Mouse (Mus musculus): Measurements from ENCODE around the gene Nrip1. TPM values are rescaled to one million over a fixed set of nuclear protein-coding genes. Genes with fewer than 3 reads are reported as not detected.

Nrip1 gene
- polyA plus RNA-seq (2016; fragmentation: Nextera tagmentation; extraction: Ambion mirVana), result 31.9 and 40.0 TPM in 2 replicates

DNA sequence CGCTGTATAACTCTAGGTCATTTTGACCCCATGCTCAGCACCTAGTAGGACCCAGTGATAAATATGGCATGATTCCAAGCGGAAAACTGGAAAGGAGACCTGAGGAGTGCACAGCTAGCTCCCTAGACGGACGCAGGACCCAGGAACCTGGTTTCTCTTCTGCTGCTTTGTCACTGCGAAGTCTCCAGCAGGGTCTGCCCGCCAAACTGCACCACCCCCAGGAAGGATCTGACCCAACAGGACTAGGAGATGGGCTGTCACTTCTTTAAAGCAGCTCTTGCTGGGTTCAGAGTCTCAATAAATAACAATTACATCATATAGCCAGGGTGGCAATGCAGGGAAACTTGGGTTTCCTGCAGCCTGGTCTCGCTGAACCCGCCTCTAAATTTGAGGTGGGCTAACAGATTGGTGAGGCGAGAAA, at the start of gene Nrip1:
Nrip1 (minus strand) TSS at position 157 of the 421 bp plus-strand sequence.
- peaks cover 6% of the 10 kb centered on the region; the same call in 1 of the 2 replicates for H3K27me3 ChIP-seq (ENCODE audit: low read depth, poor library complexity, severe bottlenecking)
- H3K4me3 ChIP-seq, result peak within 1 kb of the TSS; percentile 90
- 0% methylated on average over 9 of the region's 9 CpGs for WGBS
- peak; percentile 73 for DNase-seq (ENCODE audit: low spot score)
- H3K27ac ChIP-seq (replicated peaks), result peak within 1 kb of the TSS; percentile 99
- no peaks in the 10 kb centered on the region for H3K36me3 ChIP-seq
- H3K9me3 ChIP-seq (replicated peaks), result no peaks in the 10 kb centered on the region
- H3K4me1 ChIP-seq, result peaks cover 33% of the 10 kb centered on the region

DNA sequence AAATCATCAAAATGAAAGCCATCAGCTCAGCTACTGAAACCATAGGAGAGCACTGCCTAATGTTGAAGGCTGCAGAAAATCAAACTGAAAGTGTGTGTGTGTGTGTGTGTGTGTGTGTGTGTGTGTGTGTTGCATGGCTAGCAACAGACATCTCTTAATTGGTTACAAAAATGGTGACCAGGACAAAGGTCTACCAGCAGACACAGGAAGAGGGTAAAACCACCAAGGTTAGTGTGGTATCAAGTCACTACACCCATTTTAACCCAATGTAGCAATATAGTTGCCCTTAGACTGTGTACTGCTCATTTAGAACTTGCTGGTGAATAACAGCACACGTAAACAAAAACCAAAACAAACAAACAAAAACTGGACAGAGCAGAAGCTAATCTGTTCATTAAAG, 48.9 kb upstream of the Nrip1 start:
- Histone ChIP-seq H3K36me3 (no peaks in the 10 kb centered on the region), H3K27me3 (ENCODE audit: low read depth, poor library complexity, severe bottlenecking) (no peaks in the 10 kb centered on the region), H3K9me3 (replicated peaks) (no peaks in the 10 kb centered on the region), H3K4me1 (no peaks in the 10 kb centered on the region), H3K27ac (replicated peaks) (no peak overlapping the region), H3K4me3 (no peak overlapping the region)
- 93% methylated on average over 1 of the region's 1 CpGs for WGBS
- DNase-seq (ENCODE audit: low spot score), result no peak

DNA sequence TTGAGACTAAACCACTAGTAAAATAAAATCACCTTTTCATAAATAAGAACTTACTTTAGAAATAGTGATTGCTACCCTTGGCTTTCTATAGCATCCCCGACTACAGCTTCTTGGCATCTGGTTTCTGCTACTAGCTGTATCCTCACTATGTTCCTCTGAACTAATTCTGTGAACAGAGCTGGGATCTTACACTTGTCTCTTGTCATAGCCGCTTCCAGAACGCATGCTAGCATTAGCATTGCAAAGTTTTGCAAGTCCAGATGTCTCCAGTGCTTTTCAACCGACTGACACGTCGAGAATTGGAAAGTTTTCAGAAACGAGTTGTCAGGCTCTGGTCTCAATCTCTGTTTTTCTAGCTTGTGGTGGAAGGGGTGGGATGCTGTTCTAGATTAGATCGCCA, 46.2 kb upstream of the Nrip1 start:
- Histone ChIP-seq H3K36me3 (no peaks in the 10 kb centered on the region), H3K9me3 (replicated peaks) (no peaks in the 10 kb centered on the region), H3K4me1 (no peaks in the 10 kb centered on the region), H3K27ac (replicated peaks) (no peak overlapping the region), H3K4me3 (no peak overlapping the region), H3K27me3 (ENCODE audit: low read depth, poor library complexity, severe bottlenecking) (no peaks in the 10 kb centered on the region)
- 90% methylated on average over 8 of the region's 8 CpGs for WGBS
- DNase-seq (ENCODE audit: low spot score), result no peak

DNA sequence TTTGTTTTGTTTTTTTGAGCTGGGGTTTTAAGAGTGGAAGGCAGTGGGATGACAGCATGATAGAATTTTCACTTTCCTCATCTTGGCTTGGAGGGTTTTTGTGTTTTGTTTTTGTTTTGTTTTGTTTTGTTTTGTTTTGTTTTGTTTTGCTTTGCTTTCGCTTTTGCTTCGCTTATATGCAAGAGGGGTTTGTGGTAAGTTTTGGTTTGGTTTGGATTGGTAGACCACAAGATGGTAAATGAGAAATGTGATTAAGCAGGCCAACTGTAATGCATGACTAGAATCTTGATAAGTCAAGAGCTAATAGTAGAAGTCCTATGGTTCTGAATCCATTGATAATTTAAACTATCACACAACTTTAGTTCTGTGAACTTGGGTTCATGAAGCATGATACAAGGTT, 42.9 kb upstream of the Nrip1 start:
- no peaks in the 10 kb centered on the region for H3K9me3 ChIP-seq (replicated peaks)
- H3K27me3 ChIP-seq (ENCODE audit: low read depth, poor library complexity, severe bottlenecking), result no peaks in the 10 kb centered on the region
- no peaks in the 10 kb centered on the region for H3K36me3 ChIP-seq
- no peak for DNase-seq (ENCODE audit: low spot score)
- H3K4me1 ChIP-seq, result no peaks in the 10 kb centered on the region
- WGBS, result 92% methylated on average over 2 of the region's 2 CpGs
- H3K27ac ChIP-seq (replicated peaks), result no peak overlapping the region
- H3K4me3 ChIP-seq, result no peak overlapping the region

DNA sequence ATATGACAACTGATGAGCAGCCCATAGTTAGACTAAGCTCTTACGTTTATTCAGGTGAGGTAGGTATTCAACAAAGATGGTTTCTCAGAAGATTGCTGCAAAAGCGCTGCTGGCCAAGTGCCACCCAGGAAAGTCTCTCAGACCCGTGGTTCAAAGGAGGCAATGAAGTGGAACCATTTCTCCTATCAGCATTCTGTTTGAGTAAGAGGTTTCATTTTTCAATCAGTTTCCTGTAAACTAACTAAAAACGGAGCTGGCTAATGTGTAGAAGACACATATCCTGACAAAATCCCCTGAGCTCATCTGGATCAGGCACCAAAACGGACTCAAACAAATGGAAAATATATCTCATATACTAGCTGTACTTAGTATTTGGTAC, 42.4 kb upstream of the Nrip1 start:
- no peaks in the 10 kb centered on the region for H3K4me1 ChIP-seq
- 82% methylated on average over 5 of the region's 5 CpGs for WGBS
- no peaks in the 10 kb centered on the region for H3K9me3 ChIP-seq (replicated peaks)
- H3K36me3 ChIP-seq, result no peaks in the 10 kb centered on the region
- no peak overlapping the region for H3K27ac ChIP-seq (replicated peaks)
- DNase-seq (ENCODE audit: low spot score), result no peak
- no peaks in the 10 kb centered on the region for H3K27me3 ChIP-seq (ENCODE audit: low read depth, poor library complexity, severe bottlenecking)
- no peak overlapping the region for H3K4me3 ChIP-seq

DNA sequence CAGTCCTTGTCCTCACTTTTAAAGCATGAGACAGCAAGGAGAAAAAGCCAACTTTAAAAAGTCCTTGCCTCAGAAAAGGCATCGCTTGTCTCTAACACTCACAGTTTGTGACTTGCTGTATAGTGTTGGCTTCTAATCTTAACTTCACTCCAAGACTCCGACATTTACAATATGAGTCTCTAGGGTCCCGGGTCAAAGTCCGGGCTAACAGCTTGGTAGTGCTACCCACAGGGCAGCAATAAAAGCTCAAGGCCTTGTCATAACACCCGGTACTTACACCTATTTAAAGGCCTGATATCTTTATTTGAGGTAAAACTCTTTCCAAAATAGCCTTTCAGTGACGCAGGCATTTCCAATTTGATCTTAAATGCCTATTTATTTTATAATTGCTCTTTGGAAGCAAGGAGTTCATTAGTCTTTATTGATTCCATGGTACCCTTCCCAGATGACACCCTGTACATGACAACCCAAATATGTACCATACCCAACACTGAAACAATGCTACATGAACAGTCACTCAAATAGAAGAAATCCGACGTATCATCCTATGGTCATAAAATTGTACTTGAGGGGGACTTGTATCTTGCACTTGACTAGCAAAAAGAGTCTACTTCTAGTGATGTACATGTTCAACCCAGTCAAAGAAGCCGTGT, 41.9 kb upstream of the Nrip1 start:
- 91% methylated on average over 9 of the region's 9 CpGs for whole genome bisulfite sequencing
- Histone ChIP-seq H3K27ac (replicated peaks) (no peak overlapping the region), H3K4me1 (no peaks in the 10 kb centered on the region), H3K4me3 (no peak overlapping the region), H3K9me3 (replicated peaks) (no peaks in the 10 kb centered on the region), H3K27me3 (ENCODE audit: low read depth, poor library complexity, severe bottlenecking) (no peaks in the 10 kb centered on the region), H3K36me3 (no peaks in the 10 kb centered on the region)
- no peak for DNase-seq (ENCODE audit: low spot score)

DNA sequence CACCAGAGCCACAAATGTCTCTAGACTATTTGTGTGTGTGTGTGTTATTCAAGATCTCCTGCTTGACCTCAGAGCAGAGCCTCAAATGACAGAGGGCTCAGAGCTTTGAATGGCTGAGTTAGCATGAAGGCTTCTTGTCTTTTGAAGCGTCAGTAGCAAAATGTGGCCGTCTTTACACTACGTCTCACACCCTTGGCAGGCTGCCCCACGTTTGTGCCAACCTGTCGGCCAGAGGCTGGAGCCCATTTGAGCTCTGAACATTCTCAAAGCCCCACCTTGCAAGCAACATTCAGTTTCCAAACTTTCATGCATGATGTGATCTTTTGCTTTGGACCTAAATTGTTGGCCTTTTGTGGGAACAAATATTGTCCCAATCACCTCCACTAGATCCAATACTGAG, 40.9 kb upstream of the Nrip1 start:
- no peaks in the 10 kb centered on the region for H3K36me3 ChIP-seq
- DNase-seq (ENCODE audit: low spot score), result no peak
- WGBS, result 80% methylated on average over 5 of the region's 5 CpGs
- H3K4me3 ChIP-seq, result no peak overlapping the region
- H3K4me1 ChIP-seq, result no peaks in the 10 kb centered on the region
- H3K9me3 ChIP-seq (replicated peaks), result no peaks in the 10 kb centered on the region
- H3K27ac ChIP-seq (replicated peaks), result no peak overlapping the region
- H3K27me3 ChIP-seq (ENCODE audit: low read depth, poor library complexity, severe bottlenecking), result no peaks in the 10 kb centered on the region

DNA sequence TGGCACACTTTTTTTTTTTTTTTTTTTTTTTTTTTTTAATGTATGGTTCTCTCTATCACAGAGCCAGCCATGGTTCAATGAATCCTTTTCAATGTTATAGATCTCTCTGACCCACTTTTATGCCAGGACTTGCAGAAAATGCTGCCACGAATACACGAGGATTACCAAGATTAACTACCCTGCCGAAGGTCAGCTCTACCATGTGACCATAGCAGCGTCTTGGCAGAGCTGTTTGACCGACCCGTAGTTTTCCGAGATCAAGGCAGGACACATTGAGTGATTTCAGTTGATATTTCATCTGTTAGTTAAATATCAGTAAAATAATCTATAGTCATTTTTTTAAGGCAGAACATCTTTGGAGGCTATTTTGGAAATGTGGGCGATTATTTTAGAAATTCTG, 40.0 kb upstream of the Nrip1 start:
- 95% methylated on average over 8 of the region's 8 CpGs for WGBS

DNA sequence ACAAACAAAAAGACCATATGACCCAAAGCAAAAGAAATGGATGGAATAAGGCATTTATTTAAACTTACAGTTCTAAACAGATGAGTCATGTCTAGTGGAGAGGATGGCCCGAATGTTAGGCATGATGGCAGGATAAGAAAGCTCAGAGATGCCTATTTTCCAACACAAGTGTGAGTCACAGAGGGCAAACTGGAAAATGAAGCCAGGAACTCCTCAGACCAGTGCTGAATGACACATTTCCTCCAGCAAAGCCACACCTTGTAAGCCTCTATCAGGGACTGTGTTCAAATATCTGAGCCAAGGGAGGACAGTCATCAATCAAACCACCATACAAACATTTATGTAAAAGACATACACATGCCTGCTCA, 35.7 kb upstream of the Nrip1 start:
- Histone ChIP-seq H3K27ac (replicated peaks) (no peak overlapping the region), H3K4me3 (no peak overlapping the region), H3K27me3 (ENCODE audit: low read depth, poor library complexity, severe bottlenecking) (no peaks in the 10 kb centered on the region), H3K36me3 (no peaks in the 10 kb centered on the region), H3K4me1 (no peaks in the 10 kb centered on the region), H3K9me3 (replicated peaks) (no peaks in the 10 kb centered on the region)
- DNase-seq (ENCODE audit: low spot score), result no peak
- 83% methylated on average over 1 of the region's 1 CpGs for WGBS

More for the DNA sequence above, 40.0 kb upstream of the Nrip1 start:
- no peak for DNase-seq (ENCODE audit: low spot score)
- H3K4me1 ChIP-seq, result no peaks in the 10 kb centered on the region
- H3K4me3 ChIP-seq, result no peak overlapping the region
- H3K27me3 ChIP-seq (ENCODE audit: low read depth, poor library complexity, severe bottlenecking), result no peaks in the 10 kb centered on the region
- no peaks in the 10 kb centered on the region for H3K36me3 ChIP-seq
- H3K9me3 ChIP-seq (replicated peaks), result no peaks in the 10 kb centered on the region
- no peak overlapping the region for H3K27ac ChIP-seq (replicated peaks)

DNA sequence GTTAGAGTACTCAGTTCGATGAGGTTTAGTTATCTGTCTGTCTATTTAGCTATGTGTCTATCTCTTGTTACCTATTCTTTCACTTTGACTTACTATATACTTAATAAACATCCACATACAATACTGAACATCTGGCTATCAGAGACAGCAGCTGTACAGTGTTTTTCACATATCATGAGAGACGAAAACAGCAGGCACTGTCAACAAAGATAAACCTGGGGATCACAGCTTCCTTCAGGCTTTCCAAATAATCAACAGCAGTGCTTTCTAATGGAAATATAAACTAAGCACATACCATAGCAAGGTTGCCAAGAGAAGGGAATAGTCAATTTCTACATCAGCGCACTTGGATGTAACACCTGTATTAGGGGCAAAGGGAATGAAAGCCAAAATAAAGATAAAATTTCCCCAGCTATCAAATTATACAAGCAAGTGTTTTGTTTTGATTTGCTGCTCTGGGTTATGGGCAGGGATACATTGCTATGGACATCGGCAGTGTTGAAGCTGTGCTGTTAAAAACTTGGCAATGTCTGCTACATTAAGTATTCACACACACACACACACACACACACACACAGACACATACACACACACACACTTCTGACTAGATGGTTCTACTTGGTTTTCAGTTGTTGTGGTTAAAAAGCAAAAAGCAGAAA, 35.2 kb upstream of the Nrip1 start:
- H3K4me3 ChIP-seq, result no peak overlapping the region
- WGBS, result 90% methylated on average over 4 of the region's 4 CpGs
- no peaks in the 10 kb centered on the region for H3K4me1 ChIP-seq
- H3K27me3 ChIP-seq (ENCODE audit: low read depth, poor library complexity, severe bottlenecking), result no peaks in the 10 kb centered on the region
- no peak for DNase-seq (ENCODE audit: low spot score)
- H3K27ac ChIP-seq (replicated peaks), result no peak overlapping the region
- no peaks in the 10 kb centered on the region for H3K9me3 ChIP-seq (replicated peaks)
- H3K36me3 ChIP-seq, result no peaks in the 10 kb centered on the region

DNA sequence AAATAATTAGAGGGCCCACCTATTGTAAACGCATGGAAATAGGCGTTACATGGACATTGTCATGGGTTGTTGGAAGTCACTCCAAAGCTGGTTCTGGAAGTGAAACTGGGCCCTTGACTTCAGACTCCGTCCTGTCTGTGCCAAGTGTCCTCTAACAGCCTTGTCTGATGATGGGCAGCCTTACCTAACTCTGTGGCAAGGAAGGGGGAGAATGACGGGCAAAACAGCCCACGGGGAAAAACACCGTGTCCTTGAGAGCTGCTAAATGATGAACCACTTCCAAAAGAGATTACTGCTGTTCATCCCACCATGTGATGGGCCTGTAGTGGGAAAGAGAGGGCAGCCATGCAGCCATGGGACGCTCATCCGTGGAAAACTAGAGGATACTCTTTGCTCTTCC, 34.6 kb upstream of the Nrip1 start:
- DNase-seq (ENCODE audit: low spot score), result no peak

DNA sequence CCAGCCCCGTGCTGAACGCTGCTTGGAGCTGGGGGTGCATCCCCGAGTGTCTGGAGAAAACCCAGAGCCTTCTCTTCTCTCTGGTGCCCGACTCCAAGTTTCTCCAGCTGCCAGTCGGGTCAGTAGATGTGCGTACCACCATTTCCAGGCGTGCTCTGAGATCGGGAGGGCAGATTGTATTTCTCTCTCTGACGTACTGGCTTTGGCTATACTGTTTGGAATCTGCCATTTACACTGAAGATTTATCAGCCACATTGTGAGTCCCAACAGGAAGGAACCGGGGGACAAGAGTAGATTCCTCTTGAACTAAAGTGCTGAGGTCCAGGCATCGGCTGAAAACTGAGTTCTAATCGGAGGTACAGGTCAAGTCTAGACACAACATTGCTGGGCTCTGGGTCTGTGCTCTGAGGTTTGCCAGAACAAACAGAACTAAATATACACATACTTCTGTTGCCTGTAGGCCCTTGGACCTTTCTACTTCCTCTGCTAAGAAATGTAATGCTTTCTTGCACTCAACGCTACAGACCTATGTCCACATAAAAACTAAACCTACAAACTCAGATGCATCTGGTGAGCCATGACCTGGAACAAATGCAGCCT, 33.8 kb upstream of the Nrip1 start:
- DNase-seq (ENCODE audit: low spot score), result no peak
- no peak overlapping the region for H3K4me3 ChIP-seq
- H3K36me3 ChIP-seq, result no peaks in the 10 kb centered on the region
- WGBS, result 87% methylated on average over 13 of the region's 13 CpGs
- H3K9me3 ChIP-seq (replicated peaks), result no peaks in the 10 kb centered on the region
- H3K27me3 ChIP-seq (ENCODE audit: low read depth, poor library complexity, severe bottlenecking), result no peaks in the 10 kb centered on the region
- H3K27ac ChIP-seq (replicated peaks), result no peak overlapping the region
- no peaks in the 10 kb centered on the region for H3K4me1 ChIP-seq

More for the DNA sequence above, 34.6 kb upstream of the Nrip1 start:
- Histone ChIP-seq H3K4me1 (no peaks in the 10 kb centered on the region), H3K36me3 (no peaks in the 10 kb centered on the region), H3K27ac (replicated peaks) (no peak overlapping the region), H3K9me3 (replicated peaks) (no peaks in the 10 kb centered on the region), H3K4me3 (no peak overlapping the region), H3K27me3 (ENCODE audit: low read depth, poor library complexity, severe bottlenecking) (no peaks in the 10 kb centered on the region)
- WGBS, result 93% methylated on average over 8 of the region's 8 CpGs

DNA sequence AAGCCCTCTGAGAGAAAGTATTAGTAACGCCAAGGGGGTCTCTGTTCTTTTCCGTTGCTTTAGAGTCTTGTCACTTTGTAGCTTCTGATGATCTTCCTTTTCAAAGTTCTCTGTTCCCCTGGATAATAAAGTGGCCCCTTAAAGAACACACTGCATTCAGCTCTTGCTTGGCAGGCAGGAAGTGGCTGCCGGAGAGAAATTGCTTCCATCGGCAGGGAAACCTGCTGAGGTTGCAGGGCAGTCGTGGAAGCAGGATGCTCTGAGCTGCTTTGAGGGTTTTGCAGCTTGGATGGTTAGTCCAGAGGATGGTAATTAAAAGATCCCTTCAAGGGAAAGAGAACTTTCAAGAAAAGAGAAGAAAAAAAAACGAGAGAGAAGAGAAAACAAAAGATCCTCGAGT, 33.3 kb upstream of the Nrip1 start:
- no peaks in the 10 kb centered on the region for H3K27me3 ChIP-seq (ENCODE audit: low read depth, poor library complexity, severe bottlenecking)
- no peak overlapping the region for H3K27ac ChIP-seq (replicated peaks)
- H3K36me3 ChIP-seq, result no peaks in the 10 kb centered on the region
- no peak for DNase-seq (ENCODE audit: low spot score)
- no peaks in the 10 kb centered on the region for H3K9me3 ChIP-seq (replicated peaks)
- no peaks in the 10 kb centered on the region for H3K4me1 ChIP-seq
- 67% methylated on average over 7 of the region's 7 CpGs for WGBS
- H3K4me3 ChIP-seq, result no peak overlapping the region

Data from midbrain, embryonic 10.5 days (tissue).